Mouse (Mus musculus) heart, adult 11 months (tissue): ENCODE data around the gene Phf13.

Experiments used
- DNase-seq: peaks from one replicate; pipeline ENCODE4 v3.0.0; 2022

Gene Phf13

GRCm38 (mm10) chr4:152012109-152012508, 16.1 kb upstream of the Phf13 start:
- DNase-seq = no peak

GRCm38 (mm10) chr4:152011171-152011760, 15.2 kb upstream of the Phf13 start:
- no peak for DNase-seq

- DNase-seq = peak; percentile 95
Measured at GRCm38 (mm10) chr4:152010707-152011134, 14.7 kb upstream of the Phf13 start.

- DNase-seq = peak; percentile 97
Measured at GRCm38 (mm10) chr4:152010091-152010706, 14.1 kb upstream of the Phf13 start.

- peak; percentile 97 for DNase-seq
Measured at GRCm38 (mm10) chr4:152009076-152010051, 13.3 kb upstream of the Phf13 start.

GRCm38 (mm10) chr4:152008622-152009075, 12.6 kb upstream of the Phf13 start, which contains the start of gene Klhl21:
Gene Klhl21 (plus strand): TSS chr4:152008803.
- DNase-seq = peak; percentile 100

- peak; percentile 95 for DNase-seq
Measured at GRCm38 (mm10) chr4:152008148-152008500, 12.1 kb upstream of the Phf13 start.

- DNase-seq = peak; percentile 97
Measured at GRCm38 (mm10) chr4:152007481-152008147, 11.6 kb upstream of the Phf13 start.

- DNase-seq = no peak
Measured at GRCm38 (mm10) chr4:152006812-152007211, 10.8 kb upstream of the Phf13 start.

- DNase-seq = no peak
Measured at GRCm38 (mm10) chr4:152006137-152006536, 10.1 kb upstream of the Phf13 start.

- DNase-seq = no peak
Measured at GRCm38 (mm10) chr4:152002063-152002462, 6.0 kb upstream of the Phf13 start.

GRCm38 (mm10) chr4:152001335-152001734, 5.3 kb upstream of the Phf13 start:
- DNase-seq = no peak

- DNase-seq = no peak
Measured at GRCm38 (mm10) chr4:152000906-152001305, 4.8 kb upstream of the Phf13 start.

- DNase-seq = peak; percentile 83
Measured at GRCm38 (mm10) chr4:151999481-151999880, 3.4 kb upstream of the Phf13 start.

- DNase-seq = peak; percentile 82
Measured at GRCm38 (mm10) chr4:151997701-151998100, 1.6 kb upstream of the Phf13 start.

GRCm38 (mm10) chr4:151996951-151997222, 829 bp upstream of the Phf13 start:
- no peak for DNase-seq

GRCm38 (mm10) chr4:151995371-151996172, 486 bp downstream of the Phf13 start:
- no peak for DNase-seq

- peak; percentile 95 for DNase-seq
Measured at GRCm38 (mm10) chr4:151994228-151995171, 1.6 kb downstream of the Phf13 start.

GRCm38 (mm10) chr4:151993035-151993434, 3.0 kb downstream of the Phf13 start:
- DNase-seq = no peak

- DNase-seq = peak; percentile 91
Measured at GRCm38 (mm10) chr4:151992091-151992490, 4.0 kb downstream of the Phf13 start.

- peak; percentile 93 for DNase-seq
Measured at GRCm38 (mm10) chr4:151989110-151989488, 7.0 kb downstream of the Phf13 start.
